Mouse (Mus musculus) heart, embryonic 12.5 days (tissue): Measurements from ENCODE around the gene Cck. TPM values are rescaled to one million over a fixed set of nuclear protein-coding genes. Genes with fewer than 3 reads are reported as not detected.

Experiments
- polyA plus RNA-seq: library from polyadenylated mRNA; unstranded; fragments of >200 nt; fragmentation: Nextera tagmentation; extraction: Ambion mirVana; gene quantifications from 2 replicates; pipeline ENCODE4 v1.2.1, GENCODE M21; 2016

Gene Cck
- polyA plus RNA-seq, 1 experiment from 2014 or later, result 1.1 TPM

Other genes starting within 250 kb of the Cck start
- gene Ulk4, start 218.5 kb downstream of the Cck start, polyA plus RNA-seq, result 97.4 and 111 TPM in 2 replicates
- gene Trak1, start 198.2 kb downstream of the Cck start, polyA plus RNA-seq, result 37.3 and 42.0 TPM in 2 replicates
- not detected in 2 replicates for gene Lyzl4, start 146.4 kb upstream of the Cck start, polyA plus RNA-seq
- 0.15 and 0.21 TPM in 2 replicates for gene Vipr1, start 147.0 kb upstream of the Cck start, polyA plus RNA-seq
- gene Sec22c, start 209.8 kb upstream of the Cck start, polyA plus RNA-seq, result 5.8 and 6.2 TPM in 2 replicates
- gene Ss18l2, start 214.6 kb upstream of the Cck start, polyA plus RNA-seq, result 145 and 152 TPM in 2 replicates
- 53.6 and 61.4 TPM in 2 replicates for gene Nktr, start 223.5 kb upstream of the Cck start, polyA plus RNA-seq